Mouse (Mus musculus) hindbrain, embryonic 13.5 days (tissue): ENCODE measurements around the gene Med23. TPM values are rescaled to one million over a fixed set of nuclear protein-coding genes. Genes with fewer than 3 reads are reported as not detected.

ENCODE experiments used
- ATAC-seq: fragments of 200-750 bp; cut with Nextera tagmentation; 2 replicates; pipeline ENCODE4 v1.8.0; 2017; ENCODE audit warnings: moderate TSS enrichment; ENCODE audit not compliant: low FRiP score
- H3K27ac ChIP-seq: fragments of 300-500 bp; sonication (generic); 2 replicates; pipeline ENCODE4 v1.5.1; 2015; ENCODE audit warnings: inconsistent platforms, mild to moderate bottlenecking, moderate library complexity
- H3K27me3 ChIP-seq: fragments of 300-500 bp; sonication (generic); 2 replicates; pipeline ENCODE4 v1.6.1; 2015; ENCODE audit warnings: mild to moderate bottlenecking, inconsistent platforms
- H3K36me3 ChIP-seq: fragments of 300-500 bp; sonication (generic); 2 replicates; pipeline ENCODE4 v1.6.1; 2015; ENCODE audit warnings: mild to moderate bottlenecking, inconsistent platforms
- H3K4me1 ChIP-seq: fragments of 300-500 bp; sonication (generic); replicated peaks from 2 replicates; pipeline ENCODE4 v1.6.1; 2015; ENCODE audit warnings: inconsistent platforms
- H3K4me2 ChIP-seq: fragments of 300-500 bp; sonication (generic); 2 replicates; pipeline ENCODE4 v1.6.1; 2015; ENCODE audit warnings: inconsistent platforms, mild to moderate bottlenecking, moderate library complexity
- H3K4me3 ChIP-seq: fragments of 300-500 bp; sonication (generic); 2 replicates; pipeline ENCODE4 v1.5.1; 2015; ENCODE audit warnings: mild to moderate bottlenecking, inconsistent platforms
- H3K9ac ChIP-seq: fragments of 300-500 bp; sonication (generic); 2 replicates; pipeline ENCODE4 v1.6.1; 2015; ENCODE audit warnings: mild to moderate bottlenecking, inconsistent platforms
- H3K9me3 ChIP-seq: fragments of 300-500 bp; sonication (generic); 2 replicates; pipeline ENCODE4 v1.6.1; 2016; ENCODE audit warnings: inconsistent platforms
- WGBS: fragments of 180-500 bp; shearing (Covaris S2); methylation state at CpG from one replicate; pipeline ENCODE4 v1.1.7; 2015; 5-methylcytosine and 5-hydroxymethylcytosine counted together
- polyA plus RNA-seq: library from polyadenylated mRNA; unstranded; fragments of >200 nt; fragmentation: Nextera tagmentation; extraction: Ambion mirVana; gene quantifications from 2 replicates; pipeline ENCODE4 v1.2.1, GENCODE M21; 2015

Med23 gene
- polyA plus RNA-seq, 1 experiment from 2014 or later, result 28.1 TPM

DNA sequence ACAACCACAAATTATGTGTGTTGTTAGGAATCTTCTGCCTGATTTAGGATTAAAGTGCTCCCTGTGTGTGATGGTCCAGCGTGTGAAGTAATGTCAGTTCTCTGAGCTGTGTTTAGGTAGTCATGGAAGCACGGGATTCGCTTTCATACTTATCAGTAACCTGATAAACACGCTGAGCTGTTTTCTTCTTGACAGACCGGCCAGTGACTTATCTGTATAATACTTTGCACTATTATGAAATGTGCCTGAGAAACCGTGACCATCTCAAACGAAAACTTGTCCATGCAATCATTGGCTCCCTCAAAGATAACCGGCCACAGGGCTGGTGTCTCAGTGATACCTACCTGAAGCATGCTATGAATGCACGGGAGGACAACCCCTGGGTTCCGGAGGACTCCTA, 35.8 kb downstream of the Med23 start:
- Histone ChIP-seq H3K27ac (no peak overlapping the region), H3K9ac (no peak overlapping the region), H3K36me3 (peaks cover 98% of the 10 kb centered on the region), H3K9me3 (no peaks in the 10 kb centered on the region), H3K4me1 (no peaks in the 10 kb centered on the region), H3K4me3 (no peak overlapping the region), H3K4me2 (no peak overlapping the region), H3K27me3 (no peaks in the 10 kb centered on the region)
- ATAC-seq, result no peak
- 97% methylated on average over 10 of the region's 10 CpGs for WGBS

DNA sequence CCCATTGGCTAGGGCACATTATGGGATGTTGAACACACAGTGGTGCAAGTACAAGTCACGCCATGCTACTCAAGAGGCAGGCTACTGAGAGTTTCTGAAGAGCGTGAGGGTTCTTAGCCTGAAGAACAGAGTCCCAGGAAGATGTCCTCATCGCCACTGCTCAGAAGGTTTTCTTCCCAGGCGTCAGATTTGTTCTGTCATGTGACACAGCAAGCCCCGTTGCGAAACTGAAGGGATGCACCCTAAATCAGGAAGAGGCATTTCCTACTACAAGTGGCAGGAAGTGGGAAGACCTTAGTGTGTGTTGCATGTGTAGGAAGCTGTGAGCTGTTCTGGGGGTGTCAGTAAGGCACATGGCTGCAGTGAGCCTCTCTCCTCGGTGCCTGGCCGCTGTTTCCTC, 41.4 kb downstream of the Med23 start:
- H3K4me3 ChIP-seq, result no peak overlapping the region
- H3K4me2 ChIP-seq, result no peak overlapping the region
- H3K9ac ChIP-seq, result no peak overlapping the region
- peaks cover 97% of the 10 kb centered on the region for H3K36me3 ChIP-seq
- WGBS, result 95% methylated on average over 8 of the region's 8 CpGs
- no peak overlapping the region for H3K27ac ChIP-seq
- ATAC-seq, result no peak
- H3K27me3 ChIP-seq, result no peaks in the 10 kb centered on the region
- no peaks in the 10 kb centered on the region for H3K4me1 ChIP-seq
- no peaks in the 10 kb centered on the region for H3K9me3 ChIP-seq

DNA sequence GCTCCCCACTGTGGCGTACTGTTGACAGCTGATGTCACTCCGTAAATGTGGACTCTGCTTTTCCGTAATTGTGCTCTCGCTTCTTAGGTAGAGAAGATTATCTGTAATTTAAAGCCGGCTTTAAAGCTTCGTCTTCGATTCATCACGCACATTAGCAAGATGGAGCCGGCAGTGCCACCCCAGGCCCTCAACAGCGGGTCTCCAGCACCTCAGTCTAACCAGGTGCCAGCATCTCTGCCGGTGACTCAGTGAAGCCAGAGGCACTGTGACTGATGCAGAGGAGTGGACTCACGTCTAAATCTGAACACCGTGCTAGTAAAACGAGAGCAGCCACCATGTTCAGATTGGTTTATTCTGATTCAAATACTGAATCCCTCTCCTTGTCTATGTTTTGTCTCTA, 42.8 kb downstream of the Med23 start:
- Histone ChIP-seq H3K4me3 (no peak overlapping the region), H3K4me2 (no peak overlapping the region), H3K9me3 (no peaks in the 10 kb centered on the region), H3K27ac (no peak overlapping the region), H3K4me1 (no peaks in the 10 kb centered on the region), H3K9ac (no peak overlapping the region), H3K27me3 (no peaks in the 10 kb centered on the region), H3K36me3 (peaks cover 90% of the 10 kb centered on the region)
- ATAC-seq, result no peak
- 96% methylated on average over 14 of the region's 14 CpGs for WGBS

DNA sequence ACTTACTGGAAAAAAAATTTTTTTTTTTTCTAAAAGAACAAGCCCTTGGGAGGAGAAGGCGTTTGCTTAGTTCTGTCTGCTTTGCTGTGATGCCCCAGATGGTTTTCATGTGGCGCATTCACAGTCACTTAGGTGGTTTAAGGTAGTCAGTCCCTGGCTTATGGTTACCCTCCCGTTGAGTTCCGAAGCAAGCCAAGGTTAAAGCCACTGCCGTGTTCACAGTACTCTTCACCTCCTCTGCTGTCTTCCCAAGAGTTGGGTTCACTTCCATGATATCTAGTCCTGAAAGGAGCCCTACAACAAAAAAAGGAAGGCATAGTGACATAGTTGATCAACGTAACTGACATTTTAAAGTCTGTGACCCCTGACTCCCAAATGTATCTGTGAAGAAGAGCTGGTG, 45.7 kb downstream of the Med23 start:
- H3K27me3 ChIP-seq, result no peaks in the 10 kb centered on the region
- no peaks in the 10 kb centered on the region for H3K9me3 ChIP-seq
- H3K4me2 ChIP-seq, result no peak overlapping the region
- H3K27ac ChIP-seq, result no peak overlapping the region
- no peak for ATAC-seq
- no peak overlapping the region for H3K9ac ChIP-seq
- H3K36me3 ChIP-seq, result peaks cover 70% of the 10 kb centered on the region
- WGBS, result 92% methylated on average over 6 of the region's 6 CpGs
- no peaks in the 10 kb centered on the region for H3K4me1 ChIP-seq
- H3K4me3 ChIP-seq, result no peak overlapping the region

DNA sequence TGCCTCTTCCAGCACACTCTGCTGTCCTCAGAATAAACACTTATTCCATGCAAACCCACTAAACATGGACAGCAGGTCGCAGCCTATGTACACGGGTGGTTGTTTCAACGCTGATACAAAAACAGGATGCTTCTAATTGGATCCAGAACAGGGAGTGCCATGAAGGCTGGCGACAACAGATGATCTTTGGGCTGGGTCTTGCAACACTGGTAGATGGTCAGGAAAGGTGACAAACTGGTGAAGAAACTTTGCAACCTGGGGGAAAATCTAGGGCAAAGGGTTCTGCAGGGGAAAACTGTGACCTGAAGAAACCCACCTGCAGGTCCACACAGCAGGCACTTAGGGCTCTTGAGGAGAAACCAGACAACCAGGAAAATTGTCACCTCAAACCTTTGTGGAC, 53.2 kb downstream of the Med23 start:
- Histone ChIP-seq H3K27ac (no peak overlapping the region), H3K9me3 (no peaks in the 10 kb centered on the region), H3K9ac (no peak overlapping the region), H3K4me2 (no peak overlapping the region), H3K4me3 (no peak overlapping the region), H3K4me1 (peaks cover 13% of the 10 kb centered on the region), H3K27me3 (no peaks in the 10 kb centered on the region), H3K36me3 (peaks cover 6% of the 10 kb centered on the region; the same call in 1 of the 2 replicates)
- no peak for ATAC-seq
- 85% methylated on average over 4 of the region's 4 CpGs for WGBS

DNA sequence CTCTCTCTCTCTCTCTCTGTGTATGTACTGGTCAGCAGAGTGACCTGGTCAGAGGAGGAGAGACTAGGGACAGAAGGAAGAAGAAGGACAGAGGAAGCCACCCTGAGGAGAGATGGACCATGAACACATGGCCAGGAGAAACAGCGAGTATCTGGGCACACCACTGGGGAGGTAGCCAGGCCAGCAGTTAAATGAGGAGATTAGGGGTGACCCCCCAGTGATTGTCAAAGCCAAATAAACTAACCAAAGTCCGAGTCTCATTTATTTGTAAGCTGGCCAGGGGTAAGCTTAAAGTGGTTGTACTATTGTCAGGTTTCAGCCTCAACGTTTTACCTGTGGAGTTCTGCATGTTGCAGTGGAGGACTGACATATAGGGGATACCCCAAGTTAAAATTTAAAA, 54.5 kb downstream of the Med23 start:
- H3K36me3 ChIP-seq, result no peaks in the 10 kb centered on the region
- no peak for ATAC-seq
- no peak overlapping the region for H3K9ac ChIP-seq
- H3K27ac ChIP-seq, result no peak overlapping the region
- H3K4me3 ChIP-seq, result no peak overlapping the region
- no peaks in the 10 kb centered on the region for H3K27me3 ChIP-seq
- 82% methylated on average over 3 of the region's 3 CpGs for WGBS
- no peak overlapping the region for H3K4me2 ChIP-seq
- no peaks in the 10 kb centered on the region for H3K9me3 ChIP-seq
- H3K4me1 ChIP-seq, result peaks cover 16% of the 10 kb centered on the region

DNA sequence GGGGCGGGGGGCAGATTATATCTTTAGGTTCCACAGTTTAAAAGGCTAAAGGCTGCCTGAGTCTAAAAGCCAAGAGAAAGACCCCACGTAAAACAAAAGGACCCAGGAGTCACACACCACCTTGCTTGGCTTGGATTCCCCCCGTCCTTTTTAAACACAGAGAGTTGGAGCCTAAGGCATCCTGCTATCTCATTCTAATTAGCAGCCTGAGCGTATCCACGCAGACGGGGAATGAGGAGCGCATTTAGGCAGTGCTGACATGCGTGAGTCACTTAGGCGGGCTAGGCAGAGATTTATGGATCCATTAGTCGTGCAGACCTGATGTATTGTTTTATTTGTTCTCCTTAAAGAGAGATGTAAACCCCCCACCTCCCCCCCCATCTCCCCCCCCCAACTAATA, 56.6 kb downstream of the Med23 start:
- Histone ChIP-seq H3K9ac (no peak overlapping the region), H3K4me3 (no peak overlapping the region), H3K9me3 (no peaks in the 10 kb centered on the region), H3K27me3 (no peaks in the 10 kb centered on the region), H3K36me3 (no peaks in the 10 kb centered on the region), H3K4me1 (peaks cover 16% of the 10 kb centered on the region), H3K27ac (peak overlapping the region; percentile 40; the same call in 1 of the 2 replicates), H3K4me2 (no peak overlapping the region)
- WGBS, result 29% methylated on average over 10 of the region's 10 CpGs
- peak; percentile 82 for ATAC-seq

DNA sequence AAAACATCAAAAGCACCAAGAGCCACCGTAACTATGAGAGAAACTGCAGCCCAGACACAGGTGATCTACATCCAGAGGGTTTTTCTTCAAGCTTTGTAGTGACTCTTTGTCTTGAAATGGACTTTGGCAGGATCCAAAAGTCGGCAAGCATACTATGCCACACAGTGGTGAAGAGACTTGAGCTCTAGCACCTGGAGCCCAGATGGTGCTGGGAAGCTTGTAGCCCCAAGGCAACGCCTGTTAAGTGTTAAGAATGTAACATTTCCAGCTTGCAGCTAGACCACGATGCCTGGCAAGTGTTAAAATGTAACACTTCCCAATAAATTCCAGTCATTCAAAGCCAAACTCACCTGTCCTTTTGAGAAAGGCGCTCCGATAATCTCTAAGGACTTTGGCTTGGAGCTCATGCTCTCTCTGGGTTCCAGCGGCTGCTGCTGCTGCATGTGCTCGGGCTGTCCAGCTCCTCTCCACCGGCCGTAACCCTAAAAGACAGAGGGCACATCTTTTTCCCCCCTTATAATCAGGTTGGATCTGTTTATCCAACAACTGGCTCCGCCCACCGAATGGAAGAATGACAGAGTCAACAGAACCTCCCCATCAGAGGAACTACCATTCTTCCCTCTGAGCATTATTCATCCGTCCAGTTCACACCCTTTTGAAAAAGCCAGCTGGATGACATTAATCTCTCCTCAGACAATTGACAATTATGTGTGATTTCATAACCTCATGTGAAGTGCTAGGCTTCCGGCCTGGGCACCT, 57.4 kb downstream of the Med23 start, which contains the start of gene Arg1:
Gene Arg1 (minus strand): TSS at position 523 of the 759 bp plus-strand sequence.
- peak within 1 kb of the TSS; percentile 17; the same call in 1 of the 2 replicates for H3K4me2 ChIP-seq
- H3K27ac ChIP-seq, result peak within 1 kb of the TSS; percentile 40; the same call in 1 of the 2 replicates
- H3K36me3 ChIP-seq, result no peaks in the 10 kb centered on the region

DNA sequence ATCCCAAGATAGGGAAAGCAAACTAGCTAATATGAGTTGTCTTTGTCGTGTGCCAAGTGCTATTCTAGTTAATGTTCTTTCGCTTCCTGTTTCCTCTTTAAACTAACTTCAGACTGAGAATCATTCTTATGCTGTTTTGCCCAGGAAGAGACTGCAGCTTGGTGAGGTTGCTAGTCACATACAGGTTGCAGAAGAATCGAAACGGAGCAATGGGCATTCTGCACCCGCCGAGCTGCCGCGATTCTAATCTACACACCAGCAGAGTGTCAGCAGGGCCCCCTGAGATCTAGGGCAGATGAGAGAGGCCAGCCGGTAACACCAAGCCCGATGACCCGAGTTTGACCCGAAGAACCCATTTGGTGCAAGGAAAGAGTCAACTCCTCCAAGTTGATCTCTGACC, 58.3 kb downstream of the Med23 start:
- no peaks in the 10 kb centered on the region for H3K36me3 ChIP-seq
- H3K4me3 ChIP-seq, result no peak overlapping the region
- no peak overlapping the region for H3K4me2 ChIP-seq
- H3K9me3 ChIP-seq, result no peaks in the 10 kb centered on the region
- no peaks in the 10 kb centered on the region for H3K27me3 ChIP-seq
- no peak overlapping the region for H3K27ac ChIP-seq
- no peak for ATAC-seq
- 36% methylated on average over 12 of the region's 12 CpGs for WGBS
- H3K9ac ChIP-seq, result no peak overlapping the region
- H3K4me1 ChIP-seq, result peaks cover 16% of the 10 kb centered on the region

More for the DNA sequence above, 57.4 kb downstream of the Med23 start, which contains the start of gene Arg1:
- H3K4me1 ChIP-seq, result peaks cover 16% of the 10 kb centered on the region
- no peaks in the 10 kb centered on the region for H3K27me3 ChIP-seq
- WGBS, result 59% methylated on average over 14 of the region's 14 CpGs
- H3K9me3 ChIP-seq, result no peaks in the 10 kb centered on the region
- no peak within 1 kb of the TSS for H3K4me3 ChIP-seq
- H3K9ac ChIP-seq, result no peak within 1 kb of the TSS
- peak; percentile 57; the same call in 1 of the 2 replicates for ATAC-seq

DNA sequence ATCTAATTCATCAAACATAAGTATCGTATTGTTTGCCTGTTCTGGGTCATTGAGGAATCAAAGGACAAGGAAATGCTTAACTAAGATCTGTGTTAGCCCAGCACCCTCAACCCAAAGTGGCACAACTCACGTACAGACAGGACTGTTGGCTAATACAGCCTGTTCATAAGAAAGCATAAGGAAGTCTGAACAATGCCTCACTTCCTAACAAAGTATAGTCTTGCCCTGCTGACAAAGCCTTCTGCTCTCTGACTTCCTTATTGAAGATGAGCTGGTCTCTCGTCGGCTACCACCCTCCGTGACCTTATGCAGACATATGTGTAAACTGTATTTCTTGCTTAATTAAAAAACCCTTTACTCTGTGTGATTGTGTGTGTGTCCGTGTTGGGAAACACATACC, 60.4 kb downstream of the Med23 start:
- Histone ChIP-seq H3K9ac (no peak overlapping the region), H3K36me3 (no peaks in the 10 kb centered on the region), H3K27me3 (no peaks in the 10 kb centered on the region), H3K4me1 (peaks cover 16% of the 10 kb centered on the region), H3K27ac (no peak overlapping the region), H3K4me2 (no peak overlapping the region), H3K9me3 (no peaks in the 10 kb centered on the region), H3K4me3 (no peak overlapping the region)
- 88% methylated on average over 6 of the region's 6 CpGs for WGBS
- ATAC-seq, result no peak

DNA sequence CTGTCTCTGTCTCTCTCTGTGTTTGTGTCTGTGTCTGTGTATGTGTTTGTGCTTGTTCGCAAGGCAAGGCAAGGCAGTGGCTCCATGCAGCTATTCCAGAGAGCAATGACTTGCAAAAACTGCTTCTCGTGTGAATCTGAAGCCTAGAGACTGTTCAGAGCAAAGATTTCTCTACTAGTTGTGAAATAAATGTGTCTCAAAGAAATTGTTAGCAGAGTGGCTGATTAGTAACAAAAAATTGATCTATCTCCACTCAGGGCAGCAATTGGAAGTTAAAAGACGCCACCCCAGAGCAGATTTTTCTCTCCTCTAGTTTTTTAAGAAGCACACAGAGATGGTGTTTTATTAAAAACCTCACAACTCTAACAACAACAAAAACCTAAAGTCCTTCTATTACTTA, 78.1 kb downstream of the Med23 start:
- WGBS, result 89% methylated on average over 3 of the region's 3 CpGs
- Histone ChIP-seq H3K4me3 (no peak overlapping the region), H3K27me3 (no peaks in the 10 kb centered on the region), H3K9me3 (no peaks in the 10 kb centered on the region), H3K4me1 (no peaks in the 10 kb centered on the region), H3K36me3 (no peaks in the 10 kb centered on the region), H3K27ac (no peak overlapping the region), H3K9ac (no peak overlapping the region), H3K4me2 (no peak overlapping the region)
- no peak for ATAC-seq

DNA sequence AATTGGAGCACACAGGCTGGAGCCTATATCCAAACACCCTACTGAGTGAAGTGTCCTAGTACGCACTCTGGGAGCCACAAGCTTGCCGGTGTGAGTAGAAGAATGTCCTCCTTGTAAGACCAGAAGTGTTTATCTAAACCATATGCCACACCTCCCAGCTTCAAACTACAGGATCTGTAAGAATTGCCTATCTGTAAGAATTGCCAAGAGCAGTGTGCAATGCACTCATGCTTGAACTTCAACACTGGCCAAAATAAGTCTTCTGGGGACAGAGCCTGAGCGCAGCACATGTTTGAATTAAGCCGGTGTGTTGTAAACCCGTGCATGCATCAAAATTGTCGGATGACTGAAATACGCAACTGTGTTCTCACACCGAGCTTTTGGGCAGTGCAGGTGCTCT, 78.5 kb downstream of the Med23 start:
- no peaks in the 10 kb centered on the region for H3K36me3 ChIP-seq
- H3K4me3 ChIP-seq, result no peak overlapping the region
- H3K9ac ChIP-seq, result no peak overlapping the region
- no peak overlapping the region for H3K27ac ChIP-seq
- no peaks in the 10 kb centered on the region for H3K4me1 ChIP-seq
- H3K27me3 ChIP-seq, result no peaks in the 10 kb centered on the region
- 87% methylated on average over 8 of the region's 8 CpGs for WGBS
- H3K4me2 ChIP-seq, result no peak overlapping the region
- no peaks in the 10 kb centered on the region for H3K9me3 ChIP-seq
- no peak for ATAC-seq

DNA sequence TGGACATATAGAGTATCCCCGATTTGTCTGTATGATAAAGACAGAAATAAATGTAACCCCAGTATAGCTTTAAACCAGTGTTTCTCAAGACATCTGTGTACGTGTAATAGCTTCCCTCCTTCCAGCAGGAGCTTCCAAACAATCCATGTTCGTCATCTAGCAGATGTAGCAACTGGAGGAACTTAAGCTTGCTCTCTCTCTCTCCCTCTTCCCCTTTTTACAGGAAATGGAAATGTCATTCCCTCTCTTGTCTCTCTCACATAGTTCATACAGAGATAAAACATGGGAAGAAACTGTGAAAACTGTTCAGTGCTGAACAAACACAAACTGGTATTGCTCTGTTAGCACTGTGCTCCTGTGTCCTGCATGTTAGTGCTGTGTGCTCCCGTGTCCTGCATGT, 80.4 kb downstream of the Med23 start:
- no peaks in the 10 kb centered on the region for H3K9me3 ChIP-seq
- no peaks in the 10 kb centered on the region for H3K36me3 ChIP-seq
- 84% methylated on average over 4 of the region's 4 CpGs for WGBS

More for the DNA sequence above, 80.4 kb downstream of the Med23 start:
- no peak overlapping the region for H3K4me3 ChIP-seq
- H3K9ac ChIP-seq, result no peak overlapping the region
- ATAC-seq, result no peak
- no peaks in the 10 kb centered on the region for H3K4me1 ChIP-seq
- no peak overlapping the region for H3K27ac ChIP-seq
- no peaks in the 10 kb centered on the region for H3K27me3 ChIP-seq
- no peak overlapping the region for H3K4me2 ChIP-seq
